In genomic region chr14:14070541-14071315, GRCm38 (mm10) we compare ENCODE assay signal across 11 mouse cellular contexts. TPM values are rescaled to one million over a fixed set of nuclear protein-coding genes. Genes with fewer than 3 reads are reported as not detected.
A peak's percentile ranks its signal among the peaks of the same experiment; 100 is the strongest.
DNase-seq lines count a peak whose midpoint lies in the region; ATAC-seq and TF ChIP-seq lines count a peak whose summit lies in the region.
"Had no signal": no experiment of that assay in that cellular context is flagged by ENCODE, and none has a peak within 500 bp of the region (broad histone marks: within the 10 kb centered on the region; RNA-seq: fewer than 3 reads in every experiment).

No protein-coding gene starts in this region.

- DNase-seq in brain, embryonic 14.5 days (ENCODE audit: low read depth) = peak; percentile 93
- DNase-seq in midbrain, postnatal 0 days (ENCODE audit: low spot score) = peak; percentile 78
- no peak for DNase-seq in thymus, postnatal 4 days
- DNase-seq in spleen, postnatal 36 days (ENCODE audit: low spot score in 2 of 2) = no peak
- DNase-seq in cerebellum, adult 11 months = no peak
- DNase-seq: cerebellum, postnatal 25 days; kidney, adult 8-10 months; right cerebral cortex, postnatal 4 days had no signal

- H3K4me3 ChIP-seq in intestine, postnatal 0 days (ENCODE audit: low read depth, low read length) = no peak overlapping the region
- H3K4me3 ChIP-seq in intestine, embryonic 16.5 days (ENCODE audit: low read length) = no peak overlapping the region
- H3K4me3 ChIP-seq in forebrain, embryonic 16.5 days (replicated peaks; ENCODE audit: low read length) = no peak overlapping the region
- no peak overlapping the region for H3K4me3 ChIP-seq in midbrain, postnatal 0 days (ENCODE audit: low read depth, low read length)

- no peaks in the 10 kb centered on the region; the same call in 1 of the 2 replicates for H3K36me3 ChIP-seq in intestine, postnatal 0 days (ENCODE audit: control insufficient read depth, insufficient read depth)
- H3K36me3 ChIP-seq in intestine, embryonic 16.5 days (ENCODE audit: control insufficient read depth, insufficient read depth, low read length) = no peaks in the 10 kb centered on the region
- H3K36me3 ChIP-seq in forebrain, embryonic 16.5 days (ENCODE audit: control insufficient read depth, insufficient read depth) = no peaks in the 10 kb centered on the region
- no peaks in the 10 kb centered on the region for H3K36me3 ChIP-seq in midbrain, postnatal 0 days (ENCODE audit: insufficient read depth, low read length)

- no peak overlapping the region for H3K27ac ChIP-seq in intestine, postnatal 0 days (ENCODE audit: low read depth, low read length)
- H3K27ac ChIP-seq in intestine, embryonic 16.5 days (ENCODE audit: low read length) = no peak overlapping the region
- no peak overlapping the region; the same call in 1 of the 2 replicates for H3K27ac ChIP-seq in forebrain, embryonic 16.5 days (ENCODE audit: low read length)
- H3K27ac ChIP-seq in midbrain, postnatal 0 days (ENCODE audit: low read depth, low read length) = peak overlapping the region; percentile 55

- H3K9me3 ChIP-seq in intestine, postnatal 0 days (ENCODE audit: control insufficient read depth) = no peaks in the 10 kb centered on the region
- no peaks in the 10 kb centered on the region for H3K9me3 ChIP-seq in intestine, embryonic 16.5 days (ENCODE audit: control insufficient read depth, low read length)
- H3K9me3 ChIP-seq in forebrain, embryonic 16.5 days (ENCODE audit: control insufficient read depth, low read length) = no peaks in the 10 kb centered on the region
- no peaks in the 10 kb centered on the region for H3K9me3 ChIP-seq in midbrain, postnatal 0 days (ENCODE audit: low read length)

- 48% methylated on average over 6 of the region's 6 CpGs for WGBS in intestine, postnatal 0 days
- 30% methylated on average over 6 of the region's 6 CpGs for WGBS in intestine, embryonic 16.5 days
- 3% methylated on average over 6 of the region's 6 CpGs for WGBS in forebrain, embryonic 16.5 days
- WGBS in midbrain, postnatal 0 days = 12% methylated on average over 6 of the region's 6 CpGs

- H3K9ac ChIP-seq in intestine, postnatal 0 days (ENCODE audit: low read depth, low read length) = no peak overlapping the region
- H3K9ac ChIP-seq in intestine, embryonic 16.5 days (ENCODE audit: low read depth, low read length) = no peak overlapping the region
- 0 out of 2 replicates have a peak overlapping the region, but pooled peaks have one; percentile 7 for H3K9ac ChIP-seq in forebrain, embryonic 16.5 days (replicated peaks; ENCODE audit: low read depth, low read length)
- H3K9ac ChIP-seq in midbrain, postnatal 0 days (replicated peaks; ENCODE audit: low read length, poor library complexity, severe bottlenecking) = no peak overlapping the region

- no peak for TF ChIP-seq POLR2A in brain, embryonic 14.5 days (IDR thresholded peaks at IDR 0.05; ENCODE audit: borderline replicate concordance, extremely low read depth, insufficient read depth, insufficient read length, poor library complexity, severe bottlenecking)

- TF ChIP-seq CTCF in intestine, postnatal 0 days (IDR thresholded peaks at IDR 0.05; ENCODE audit: low read depth) = 0 out of 2 replicates have a peak, but pooled peaks have one; percentile 8
- TF ChIP-seq CTCF in brain, embryonic 14.5 days (IDR thresholded peaks at IDR 0.05; ENCODE audit: borderline replicate concordance, extremely low read depth, insufficient read depth, insufficient read length) = no peak
- TF ChIP-seq CTCF in midbrain, postnatal 0 days (IDR thresholded peaks at IDR 0.05) = peak; percentile 27

- no peak overlapping the region for H3K4me2 ChIP-seq in intestine, postnatal 0 days (replicated peaks; ENCODE audit: low read depth)
- H3K4me2 ChIP-seq in intestine, embryonic 16.5 days (ENCODE audit: low read depth, low read length) = no peak overlapping the region
- H3K4me2 ChIP-seq in forebrain, embryonic 16.5 days (ENCODE audit: low read length) = no peak overlapping the region
- no peak overlapping the region for H3K4me2 ChIP-seq in midbrain, postnatal 0 days (ENCODE audit: low read depth, low read length, poor library complexity, severe bottlenecking)

- H3K4me1 ChIP-seq in intestine, postnatal 0 days (replicated peaks; ENCODE audit: control insufficient read depth, insufficient read depth, low read length) = peaks cover 6% of the 10 kb centered on the region; the same call in 1 of the 2 replicates
- peaks cover 23% of the 10 kb centered on the region for H3K4me1 ChIP-seq in intestine, embryonic 16.5 days (ENCODE audit: control insufficient read depth, insufficient read depth, low read length)
- peaks cover 27% of the 10 kb centered on the region for H3K4me1 ChIP-seq in forebrain, embryonic 16.5 days (replicated peaks; ENCODE audit: control insufficient read depth, insufficient read depth, low read length)
- 0 out of 2 replicates have a peak, but pooled peaks cover 14% of the 10 kb centered on the region for H3K4me1 ChIP-seq in midbrain, postnatal 0 days (ENCODE audit: insufficient read depth, low read length)

- no peak for ATAC-seq in intestine, postnatal 0 days
- ATAC-seq in intestine, embryonic 16.5 days = no peak
- ATAC-seq in forebrain, embryonic 16.5 days = peak; percentile 83
- ATAC-seq in midbrain, postnatal 0 days (ENCODE audit: low FRiP score) = peak; percentile 85

- H3K27me3 ChIP-seq in intestine, postnatal 0 days (replicated peaks; ENCODE audit: control insufficient read depth, insufficient read depth, low read length) = no peaks in the 10 kb centered on the region
- no peaks in the 10 kb centered on the region for H3K27me3 ChIP-seq in intestine, embryonic 16.5 days (replicated peaks; ENCODE audit: control insufficient read depth, insufficient read depth, low read length)
- no peaks in the 10 kb centered on the region for H3K27me3 ChIP-seq in forebrain, embryonic 16.5 days (replicated peaks; ENCODE audit: control insufficient read depth, insufficient read depth, low read length)
- H3K27me3 ChIP-seq in midbrain, postnatal 0 days (ENCODE audit: insufficient read depth, low read length) = no peaks in the 10 kb centered on the region

RNA-seq across cellular contexts. Expression of gene Psmd6, which starts 50.1 kb away (rescaled TPM):
- 120 and 122 TPM in 2 replicates for polyA plus RNA-seq in intestine, postnatal 0 days (2015; fragmentation: Nextera tagmentation; extraction: Ambion mirVana)
- polyA plus RNA-seq in intestine, embryonic 16.5 days (2015; fragmentation: Nextera tagmentation; extraction: Ambion mirVana) = 189 and 203 TPM in 2 replicates
- polyA plus RNA-seq in brain, embryonic 14.5 days (2012; rRNA removed) = 107 and 112 TPM in 2 replicates
- 275 and 281 TPM in 2 replicates for polyA plus RNA-seq in forebrain, embryonic 16.5 days (2015; fragmentation: Nextera tagmentation; extraction: Ambion mirVana)
- 131 and 166 TPM in 2 replicates for total RNA-seq in midbrain, postnatal 0 days (2014; rRNA removed)
- 225 and 233 TPM in 2 replicates for polyA plus RNA-seq in midbrain, postnatal 0 days (2015; fragmentation: Nextera tagmentation; extraction: Ambion mirVana)

Comparison
In these comparisons a context has a peak if more than half of its experiments do, and no peak if none do; other contexts are left out.
1. ATAC-seq: peak in forebrain, embryonic 16.5 days (single experiment) and midbrain, postnatal 0 days (single experiment); none in intestine, postnatal 0 days (single experiment) and intestine, embryonic 16.5 days (single experiment).
2. DNase-seq: peak in brain, embryonic 14.5 days (single experiment) and midbrain, postnatal 0 days (single experiment); none in thymus, postnatal 4 days (single experiment), spleen, postnatal 36 days (0 of 2) and cerebellum, adult 11 months (single experiment).